Mouse (Mus musculus) testis, adult 2 months (tissue): Measurements from ENCODE around the gene Vmn1r35. TPM values are rescaled to one million over a fixed set of nuclear protein-coding genes. Genes with fewer than 3 reads are reported as not detected.
"Not testable (repeated sequence)": the region's sequence is repeated elsewhere in the genome, so short reads cannot be mapped to it uniquely, and the experiment has no call there.

Experiments
- H3K27ac ChIP-seq: fragments of 200-500 bp; 2 replicates; pipeline ENCODE4 v1.5.1; 2012; ENCODE audit warnings: low read depth, low read length; ENCODE audit not compliant: control insufficient read depth, insufficient read depth
- H3K27me3 ChIP-seq: fragments of 200-500 bp; 2 replicates; pipeline ENCODE4 v1.6.1; 2012; ENCODE audit warnings: mild to moderate bottlenecking, low read length, moderate library complexity; ENCODE audit not compliant: control insufficient read depth, insufficient read depth
- H3K36me3 ChIP-seq: fragments of 200-500 bp; 2 replicates; pipeline ENCODE4 v1.6.1; 2012; ENCODE audit warnings: mild to moderate bottlenecking, low read length; ENCODE audit not compliant: control insufficient read depth, insufficient read depth
- H3K4me1 ChIP-seq: fragments of 200-500 bp; 2 replicates; pipeline ENCODE4 v1.6.1; 2012; ENCODE audit warnings: low read length; ENCODE audit not compliant: control insufficient read depth, insufficient read depth
- H3K4me3 ChIP-seq: fragments of 200-500 bp; 2 replicates; pipeline ENCODE4 v1.5.1; 2012; ENCODE audit warnings: low read depth, mild to moderate bottlenecking, low read length, moderate library complexity, mixed read lengths; ENCODE audit not compliant: control insufficient read depth
- CTCF ChIP-seq: fragments of 200-500 bp; IDR thresholded peaks from 2 replicates; pipeline ENCODE4 v1.5.1; 2012; ENCODE audit warnings: low read depth, mild to moderate bottlenecking, inconsistent platforms, low read length, moderate library complexity; ENCODE audit not compliant: control insufficient read depth, insufficient read depth, insufficient replicate concordance
- POLR2A ChIP-seq: fragments of 200-500 bp; IDR thresholded peaks from 2 replicates; pipeline ENCODE4 v1.6.1; 2012; ENCODE audit warnings: low read depth, mild to moderate bottlenecking, inconsistent platforms, low read length, moderate library complexity; ENCODE audit not compliant: control insufficient read depth
- polyA plus RNA-seq: library from polyadenylated mRNA; depleted of rRNA; stranded (reverse); fragments of >200 nt; gene quantifications from 2 replicates; pipeline ENCODE4 v1.2.3, GENCODE M21; 2012; rRNA removed

Vmn1r35 gene
- polyA plus RNA-seq = not detected in 2 replicates

GRCm38 (mm10) chr6:66685806-66686205 lies at the start of gene Vmn1r35:
Vmn1r35 (minus strand) TSS chr6:66685906.
- H3K4me1 ChIP-seq = no peaks in the 10 kb centered on the region
- no peak within 1 kb of the TSS for H3K4me3 ChIP-seq
- H3K36me3 ChIP-seq = no peaks in the 10 kb centered on the region
- no peak within 1 kb of the TSS for H3K27ac ChIP-seq
- H3K27me3 ChIP-seq = no peaks in the 10 kb centered on the region
- no peak for TF ChIP-seq POLR2A
- no peak for TF ChIP-seq CTCF

GRCm38 (mm10) chr6:66729082-66729481 lies 43.4 kb upstream of the Vmn1r35 start, which contains the start of gene Vmn1r37:
Vmn1r37 (plus strand) TSS chr6:66729382.
- not testable (repeated sequence) for H3K27me3 ChIP-seq, H3K27ac ChIP-seq

GRCm38 (mm10) chr6:66719068-66719467 lies 33.4 kb upstream of the Vmn1r35 start, which contains the start of gene Vmn1r36:
Vmn1r36 (minus strand) TSS chr6:66719168.
- H3K27ac ChIP-seq, H3K27me3 ChIP-seq, H3K36me3 ChIP-seq, H3K4me3 ChIP-seq, H3K4me1 ChIP-seq: not testable (repeated sequence)

More at GRCm38 (mm10) chr6:66729082-66729481, 43.4 kb upstream of the Vmn1r35 start, which contains the start of gene Vmn1r37:
- H3K4me1 ChIP-seq, H3K36me3 ChIP-seq, H3K4me3 ChIP-seq: not testable (repeated sequence)

- TF ChIP-seq CTCF = no peak
- TF ChIP-seq POLR2A = no peak
- no peaks in the 10 kb centered on the region for H3K4me1 ChIP-seq
- no peak overlapping the region for H3K4me3 ChIP-seq
These were observed 28.1 kb upstream of the Vmn1r35 start for GRCm38 (mm10) chr6:66713854-66714253.

GRCm38 (mm10) chr6:66708901-66709300 lies 23.2 kb upstream of the Vmn1r35 start:
- Histone ChIP-seq H3K27me3 (no peaks in the 10 kb centered on the region), H3K27ac (no peak overlapping the region), H3K36me3 (no peaks in the 10 kb centered on the region), H3K4me3 (no peak overlapping the region), H3K4me1 (no peaks in the 10 kb centered on the region)
- TF ChIP-seq POLR2A = no peak
- no peak for TF ChIP-seq CTCF

More at GRCm38 (mm10) chr6:66713854-66714253, 28.1 kb upstream of the Vmn1r35 start:
- H3K27me3 ChIP-seq = no peaks in the 10 kb centered on the region
- H3K27ac ChIP-seq = no peak overlapping the region
- no peaks in the 10 kb centered on the region for H3K36me3 ChIP-seq

- no peak within 1 kb of the TSS for H3K27ac ChIP-seq
- H3K4me1 ChIP-seq = no peaks in the 10 kb centered on the region
- no peak within 1 kb of the TSS for H3K4me3 ChIP-seq
- TF ChIP-seq CTCF = no peak
- no peaks in the 10 kb centered on the region for H3K36me3 ChIP-seq
- no peaks in the 10 kb centered on the region for H3K27me3 ChIP-seq
These were observed 41.9 kb downstream of the Vmn1r35 start, which contains the start of gene Vmn1r34 for GRCm38 (mm10) chr6:66643779-66644178. Vmn1r34 (minus strand) TSS chr6:66643879.

Other genes starting within 250 kb of the Vmn1r35 start
- gene Mad2l1, start 150.5 kb downstream of the Vmn1r35 start, polyA plus RNA-seq = 5.6 and 12.9 TPM in 2 replicates
- not detected in 2 replicates for gene Vmn1r32, start 125.8 kb downstream of the Vmn1r35 start, polyA plus RNA-seq
- gene Vmn1r33, start 67.6 kb downstream of the Vmn1r35 start, polyA plus RNA-seq = not detected in 2 replicates
- not detected in 2 replicates for gene Vmn1r34, start 42.0 kb downstream of the Vmn1r35 start, polyA plus RNA-seq
- gene Vmn1r36, start 33.3 kb upstream of the Vmn1r35 start, polyA plus RNA-seq = not detected in 2 replicates
- gene Vmn1r37, start 43.5 kb upstream of the Vmn1r35 start, polyA plus RNA-seq = 0.12 TPM in 1 of 2 replicates, not detected in the other
- gene Vmn1r38, start 96.7 kb upstream of the Vmn1r35 start, polyA plus RNA-seq = not detected in 2 replicates
- not detected in 2 replicates for gene Vmn1r39, start 124.7 kb upstream of the Vmn1r35 start, polyA plus RNA-seq
- 12.2 and 13.6 TPM in 2 replicates for gene Gng12, start 210.5 kb upstream of the Vmn1r35 start, polyA plus RNA-seq